Mouse (Mus musculus): Measurements from ENCODE around the gene Zfp800. TPM values are rescaled to one million over a fixed set of nuclear protein-coding genes. Genes with fewer than 3 reads are reported as not detected.
A peak's percentile ranks its signal among the peaks of the same experiment; 100 is the strongest.

The Zfp800 gene
- polyA plus RNA-seq, 1 experiment from 2014 or later = 17.8 TPM

DNA sequence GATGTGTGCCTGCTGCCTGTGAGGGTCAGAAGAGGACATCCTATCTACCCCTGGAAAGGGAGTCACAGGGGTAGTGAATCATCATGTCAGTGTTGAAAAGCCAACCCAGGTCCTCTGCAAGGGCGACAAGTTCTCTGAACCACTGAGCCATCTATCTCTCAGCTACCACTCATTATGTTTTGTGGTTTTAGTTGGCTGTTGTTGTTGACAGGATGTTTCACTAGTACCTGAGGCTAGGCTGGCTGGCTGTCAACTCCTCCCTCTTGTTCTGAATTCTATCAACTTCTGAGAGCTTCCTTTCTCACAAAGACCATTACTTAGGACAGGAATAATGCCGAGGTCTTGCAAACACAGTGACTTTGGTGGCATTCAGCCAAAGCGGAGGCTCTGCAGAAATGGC is 12.6 kb downstream of the Zfp800 start:
- WGBS = 85% methylated on average over 3 of the region's 3 CpGs
- H3K9me3 ChIP-seq = no peaks in the 10 kb centered on the region
- no peaks in the 10 kb centered on the region for H3K4me1 ChIP-seq
- H3K27ac ChIP-seq (replicated peaks) = no peak overlapping the region
- DNase-seq (ENCODE audit: low spot score) = no peak
- no peak overlapping the region for H3K4me3 ChIP-seq
- H3K27me3 ChIP-seq (replicated peaks; ENCODE audit: low read depth, poor library complexity, severe bottlenecking) = no peaks in the 10 kb centered on the region
- H3K36me3 ChIP-seq (replicated peaks) = no peaks in the 10 kb centered on the region

GRCm38 (mm10) chr6:28381983-28382382 is 15.8 kb downstream of the Zfp800 start:
- no peak overlapping the region for H3K4me3 ChIP-seq
- no peaks in the 10 kb centered on the region for H3K36me3 ChIP-seq (replicated peaks)
- H3K9me3 ChIP-seq = no peaks in the 10 kb centered on the region
- no peaks in the 10 kb centered on the region for H3K4me1 ChIP-seq
- H3K27me3 ChIP-seq (replicated peaks; ENCODE audit: low read depth, poor library complexity, severe bottlenecking) = no peaks in the 10 kb centered on the region
- no peak for DNase-seq (ENCODE audit: low spot score)
- no peak overlapping the region for H3K27ac ChIP-seq (replicated peaks)
- WGBS = 48% methylated on average over 4 of the region's 4 CpGs

DNA sequence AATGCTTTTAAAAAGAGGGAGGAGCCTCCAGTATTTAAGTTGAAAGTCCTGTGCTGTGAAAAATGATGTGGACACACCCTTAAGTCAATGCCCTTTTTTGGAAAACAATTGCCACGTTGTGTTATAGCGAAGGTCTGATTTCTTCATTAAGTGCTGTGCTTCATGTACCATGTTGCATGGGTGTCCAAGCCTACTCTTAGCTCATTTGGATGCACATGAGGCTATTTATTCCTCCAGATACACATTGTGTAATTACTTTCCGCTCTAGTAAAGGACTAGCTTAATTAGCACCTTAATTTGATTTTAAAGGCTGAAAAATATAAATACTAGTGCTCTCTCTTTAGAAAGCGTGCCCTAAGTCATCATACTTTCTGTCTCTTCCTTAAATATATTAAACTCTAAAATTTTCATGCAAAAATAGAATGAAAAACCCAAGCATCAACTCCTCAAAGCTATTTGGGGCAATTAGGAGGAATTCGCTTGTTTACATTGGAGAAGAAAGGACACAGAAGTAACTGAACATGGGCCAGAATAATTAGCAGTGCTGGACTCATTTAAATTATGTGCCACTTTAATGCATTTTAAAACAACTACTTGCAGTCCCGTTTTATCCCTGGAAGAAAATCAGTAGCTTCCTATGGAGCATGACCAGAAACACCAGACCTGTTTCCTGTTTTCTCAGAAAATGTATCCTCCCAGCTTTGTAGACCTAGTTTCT is 27.7 kb downstream of the Zfp800 start:
- DNase-seq (ENCODE audit: low spot score) = no peak
- H3K4me3 ChIP-seq = no peak overlapping the region
- H3K36me3 ChIP-seq (replicated peaks) = no peaks in the 10 kb centered on the region
- WGBS = 85% methylated on average over 6 of the region's 6 CpGs
- H3K4me1 ChIP-seq = no peaks in the 10 kb centered on the region
- H3K27me3 ChIP-seq (replicated peaks; ENCODE audit: low read depth, poor library complexity, severe bottlenecking) = no peaks in the 10 kb centered on the region
- no peaks in the 10 kb centered on the region for H3K9me3 ChIP-seq
- no peak overlapping the region for H3K27ac ChIP-seq (replicated peaks)

- 90% methylated on average over 9 of the region's 9 CpGs for WGBS
- no peak for DNase-seq (ENCODE audit: low spot score)
- H3K27ac ChIP-seq (replicated peaks) = no peak overlapping the region
- H3K9me3 ChIP-seq = no peaks in the 10 kb centered on the region
- H3K4me3 ChIP-seq = no peak overlapping the region
- H3K36me3 ChIP-seq (replicated peaks) = no peaks in the 10 kb centered on the region
- H3K27me3 ChIP-seq (replicated peaks; ENCODE audit: low read depth, poor library complexity, severe bottlenecking) = no peaks in the 10 kb centered on the region
- no peaks in the 10 kb centered on the region for H3K4me1 ChIP-seq
These were observed 30.2 kb downstream of the Zfp800 start for GRCm38 (mm10) chr6:28367575-28367974.

DNA sequence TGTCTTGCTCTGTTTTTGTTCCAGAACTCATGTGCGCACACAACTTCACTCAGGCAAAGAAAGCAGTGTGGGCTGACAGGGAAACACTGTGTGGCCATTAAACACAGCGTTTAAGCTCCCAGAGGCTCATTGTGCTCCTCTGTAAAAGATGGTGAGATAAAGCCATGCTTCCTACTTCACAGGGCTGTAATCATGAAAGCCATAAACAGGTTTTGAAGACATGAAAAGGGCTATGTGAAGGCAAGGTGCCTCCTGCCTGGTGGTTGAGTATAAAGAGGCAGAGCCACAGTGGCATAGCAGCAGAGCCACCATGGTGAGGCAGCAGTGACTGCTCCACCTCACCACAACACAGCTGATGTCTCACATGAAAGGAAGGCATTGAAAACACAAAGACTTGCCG is 46.7 kb downstream of the Zfp800 start:
- WGBS = 76% methylated on average over 3 of the region's 3 CpGs
- Histone ChIP-seq H3K36me3 (replicated peaks) (no peaks in the 10 kb centered on the region), H3K4me3 (no peak overlapping the region), H3K27me3 (replicated peaks; ENCODE audit: low read depth, poor library complexity, severe bottlenecking) (no peaks in the 10 kb centered on the region), H3K4me1 (no peaks in the 10 kb centered on the region), H3K27ac (replicated peaks) (no peak overlapping the region), H3K9me3 (no peaks in the 10 kb centered on the region)
- DNase-seq (ENCODE audit: low spot score) = no peak

GRCm38 (mm10) chr6:28345677-28346076 is 52.1 kb downstream of the Zfp800 start:
- Histone ChIP-seq H3K27ac (replicated peaks) (no peak overlapping the region), H3K36me3 (replicated peaks) (no peaks in the 10 kb centered on the region), H3K4me1 (no peaks in the 10 kb centered on the region), H3K9me3 (no peaks in the 10 kb centered on the region), H3K4me3 (no peak overlapping the region), H3K27me3 (replicated peaks; ENCODE audit: low read depth, poor library complexity, severe bottlenecking) (no peaks in the 10 kb centered on the region)
- DNase-seq (ENCODE audit: low spot score) = no peak

GRCm38 (mm10) chr6:28345181-28345580 is 52.6 kb downstream of the Zfp800 start:
- Histone ChIP-seq H3K27me3 (replicated peaks; ENCODE audit: low read depth, poor library complexity, severe bottlenecking) (no peaks in the 10 kb centered on the region), H3K36me3 (replicated peaks) (no peaks in the 10 kb centered on the region), H3K4me1 (no peaks in the 10 kb centered on the region), H3K9me3 (no peaks in the 10 kb centered on the region), H3K4me3 (no peak overlapping the region), H3K27ac (replicated peaks) (no peak overlapping the region)
- peak; percentile 50 for DNase-seq (ENCODE audit: low spot score)
- WGBS = 51% methylated on average over 7 of the region's 7 CpGs

GRCm38 (mm10) chr6:28342863-28343262 is 54.9 kb downstream of the Zfp800 start:
- Histone ChIP-seq H3K4me1 (no peaks in the 10 kb centered on the region), H3K36me3 (replicated peaks) (no peaks in the 10 kb centered on the region), H3K9me3 (no peaks in the 10 kb centered on the region), H3K27ac (replicated peaks) (no peak overlapping the region), H3K4me3 (no peak overlapping the region), H3K27me3 (replicated peaks; ENCODE audit: low read depth, poor library complexity, severe bottlenecking) (no peaks in the 10 kb centered on the region)
- no peak for DNase-seq (ENCODE audit: low spot score)
- 82% methylated on average over 5 of the region's 5 CpGs for WGBS

- Histone ChIP-seq H3K36me3 (replicated peaks) (no peaks in the 10 kb centered on the region), H3K4me3 (no peak overlapping the region), H3K4me1 (no peaks in the 10 kb centered on the region), H3K27ac (replicated peaks) (no peak overlapping the region), H3K27me3 (replicated peaks; ENCODE audit: low read depth, poor library complexity, severe bottlenecking) (no peaks in the 10 kb centered on the region), H3K9me3 (no peaks in the 10 kb centered on the region)
- 93% methylated on average over 4 of the region's 4 CpGs for WGBS
- no peak for DNase-seq (ENCODE audit: low spot score)
These were observed 56.6 kb downstream of the Zfp800 start for GRCm38 (mm10) chr6:28341174-28341573.

DNA sequence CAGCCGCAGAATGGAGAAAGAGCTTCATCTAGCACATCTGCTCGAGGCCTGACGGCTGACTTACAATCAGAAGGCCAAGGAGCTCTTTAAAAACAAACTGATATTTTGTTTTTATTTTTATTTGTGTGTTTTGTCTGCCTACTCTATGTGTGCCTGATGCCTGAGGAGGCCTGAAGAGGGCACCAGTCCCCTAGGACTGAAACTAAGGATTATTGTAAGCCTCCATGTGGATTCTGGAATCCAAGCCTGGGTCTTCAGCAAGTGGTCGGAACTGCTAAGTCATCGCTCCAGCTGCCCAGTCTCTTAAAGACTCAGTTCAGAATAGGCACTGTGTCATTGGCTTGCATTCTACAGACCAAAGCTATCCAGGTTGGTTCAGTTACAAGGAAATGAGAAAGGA is 58.4 kb downstream of the Zfp800 start:
- no peak overlapping the region for H3K4me3 ChIP-seq
- 89% methylated on average over 5 of the region's 5 CpGs for whole genome bisulfite sequencing
- DNase-seq (ENCODE audit: low spot score) = no peak

GRCm38 (mm10) chr6:28333696-28334095 is 64.1 kb downstream of the Zfp800 start:
- Histone ChIP-seq H3K27me3 (replicated peaks; ENCODE audit: low read depth, poor library complexity, severe bottlenecking) (no peaks in the 10 kb centered on the region), H3K9me3 (no peaks in the 10 kb centered on the region), H3K4me3 (no peak overlapping the region), H3K4me1 (peaks cover 3% of the 10 kb centered on the region; the same call in 1 of the 2 replicates), H3K36me3 (replicated peaks) (no peaks in the 10 kb centered on the region), H3K27ac (replicated peaks) (no peak overlapping the region)
- DNase-seq (ENCODE audit: low spot score) = no peak
- WGBS = 85% methylated on average over 5 of the region's 5 CpGs

More for the DNA sequence above, 58.4 kb downstream of the Zfp800 start:
- H3K4me1 ChIP-seq = no peaks in the 10 kb centered on the region
- H3K27ac ChIP-seq (replicated peaks) = no peak overlapping the region
- H3K36me3 ChIP-seq (replicated peaks) = no peaks in the 10 kb centered on the region
- H3K27me3 ChIP-seq (replicated peaks; ENCODE audit: low read depth, poor library complexity, severe bottlenecking) = no peaks in the 10 kb centered on the region
- H3K9me3 ChIP-seq = no peaks in the 10 kb centered on the region

DNA sequence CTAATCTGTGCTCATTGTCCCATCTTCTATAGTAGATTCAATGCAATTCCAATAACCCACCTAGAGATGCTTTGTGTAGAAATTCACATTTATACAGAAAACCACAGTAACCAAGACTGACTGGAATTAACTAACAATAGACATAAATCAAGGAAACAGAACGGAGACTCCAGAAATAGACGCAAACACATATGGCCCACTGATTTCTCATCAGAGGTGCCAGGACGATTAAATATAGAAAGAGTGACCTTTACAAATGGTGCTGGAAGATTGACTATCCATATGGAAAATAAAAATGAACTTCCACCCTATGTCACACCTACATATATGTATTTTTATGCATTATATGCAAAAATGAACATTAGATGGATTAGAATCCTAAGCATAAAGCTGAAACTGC is 65.3 kb downstream of the Zfp800 start:
- H3K27me3 ChIP-seq (replicated peaks; ENCODE audit: low read depth, poor library complexity, severe bottlenecking) = no peaks in the 10 kb centered on the region
- 94% methylated on average over 3 of the region's 3 CpGs for WGBS
- no peak overlapping the region for H3K4me3 ChIP-seq
- no peak overlapping the region for H3K27ac ChIP-seq (replicated peaks)
- no peaks in the 10 kb centered on the region for H3K36me3 ChIP-seq (replicated peaks)
- DNase-seq (ENCODE audit: low spot score) = no peak
- H3K9me3 ChIP-seq = no peaks in the 10 kb centered on the region
- H3K4me1 ChIP-seq = peaks cover 3% of the 10 kb centered on the region; the same call in 1 of the 2 replicates

DNA sequence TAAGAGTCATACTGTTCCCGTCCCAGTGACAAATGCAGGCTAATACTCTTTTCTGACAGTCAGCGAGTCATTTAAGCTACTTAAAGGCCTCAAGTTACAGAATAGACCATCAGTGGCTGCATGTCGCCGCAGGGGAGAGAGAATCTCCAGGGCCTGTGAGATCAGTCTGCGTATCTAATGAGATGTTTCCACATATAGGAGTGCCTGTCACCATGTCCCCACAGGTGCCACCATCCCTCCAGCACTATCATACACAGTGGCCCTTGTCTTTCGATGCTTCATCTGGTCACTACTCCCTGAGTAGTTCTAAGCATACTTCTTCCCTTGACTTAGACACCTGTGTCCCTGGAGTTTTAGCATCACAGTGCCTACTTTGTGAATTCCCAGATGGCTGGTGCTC is 68.0 kb downstream of the Zfp800 start:
- no peaks in the 10 kb centered on the region for H3K36me3 ChIP-seq (replicated peaks)
- H3K4me1 ChIP-seq = peaks cover 3% of the 10 kb centered on the region; the same call in 1 of the 2 replicates
- no peak overlapping the region for H3K4me3 ChIP-seq
- H3K27me3 ChIP-seq (replicated peaks; ENCODE audit: low read depth, poor library complexity, severe bottlenecking) = no peaks in the 10 kb centered on the region
- H3K27ac ChIP-seq (replicated peaks) = no peak overlapping the region
- DNase-seq (ENCODE audit: low spot score) = no peak
- no peaks in the 10 kb centered on the region for H3K9me3 ChIP-seq
- WGBS = 57% methylated on average over 6 of the region's 6 CpGs

All from embryonic facial prominence, embryonic 10.5 days (tissue).